Mouse (Mus musculus) urinary bladder, postnatal 4 days (tissue): ENCODE results near the gene Itk.
"Not testable (repeated sequence)": the region's sequence is repeated elsewhere in the genome, so short reads cannot be mapped to it uniquely, and the experiment has no call there.

ENCODE experiments used
- DNase-seq, 2 experiments: peaks; one replicate each; pipeline ENCODE4 v3.0.0; 2021 to 2022; ENCODE audit warnings: low spot score in 2 of 2

Itk gene

GRCm38 (mm10) chr11:46389336-46390117, at the start of gene Itk:
TSS of gene Itk (minus strand) at chr11:46389515.
- DNase-seq, result no peak

DNA sequence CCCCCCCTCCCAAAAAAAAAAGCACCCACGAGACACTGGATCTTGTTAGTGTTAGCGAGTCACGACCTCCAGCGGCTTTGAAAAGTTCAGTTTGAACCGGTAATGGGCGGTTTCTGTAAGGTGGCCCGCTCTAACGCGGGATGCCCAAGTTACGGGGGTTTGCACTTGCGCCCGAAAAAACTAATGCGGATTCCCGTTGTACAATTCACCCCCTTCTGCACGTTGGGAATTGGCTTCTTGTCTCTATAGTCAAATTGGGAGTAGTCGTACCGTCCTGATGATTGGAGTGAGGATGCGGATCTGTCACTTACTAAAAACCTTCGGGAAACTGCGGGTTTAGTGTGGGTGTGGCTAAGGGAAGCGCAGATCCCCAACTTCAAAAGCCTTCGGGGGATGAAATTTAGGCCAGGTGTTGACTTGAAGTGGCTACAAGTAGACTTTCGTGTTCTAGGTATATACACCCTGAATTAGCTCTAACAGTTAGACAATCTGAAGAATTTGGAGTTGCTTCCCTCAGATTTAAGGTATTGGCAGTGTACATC, 48.2 kb upstream of the Itk start:
- DNase-seq, result no peak

DNA sequence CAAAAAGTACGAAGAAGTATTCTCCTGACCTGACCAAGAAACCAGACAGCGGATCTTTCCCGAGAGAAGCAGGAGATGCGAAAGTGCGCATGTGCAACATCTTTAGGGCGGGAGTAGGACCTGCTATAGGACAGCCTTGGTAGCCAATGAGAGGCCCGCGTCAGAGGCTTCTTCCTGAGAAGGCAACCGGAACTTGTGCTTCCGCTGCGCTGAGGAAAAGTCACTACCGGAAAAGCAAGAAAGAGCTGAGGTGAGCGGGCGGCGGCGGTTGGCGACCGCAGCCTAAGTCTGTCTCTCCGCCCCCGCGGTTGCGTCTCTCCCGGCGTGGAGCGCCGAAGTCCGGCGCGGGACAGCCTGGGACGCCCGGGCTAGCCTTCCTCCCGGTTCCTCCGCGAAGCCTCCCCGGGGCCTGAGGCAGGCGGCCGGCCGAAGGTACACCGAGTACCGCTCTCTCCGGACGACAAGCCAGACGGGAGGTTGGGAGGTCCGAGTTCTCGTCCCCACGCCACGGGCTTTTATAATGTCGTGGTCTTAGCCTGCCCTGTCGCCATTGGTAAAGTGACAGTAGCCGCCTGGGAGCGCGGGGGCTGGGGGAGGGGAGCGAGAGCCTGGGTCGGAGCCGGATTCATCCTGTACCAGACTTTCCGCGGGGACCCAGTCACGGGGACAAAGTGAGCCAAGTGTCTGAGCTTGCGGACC, 47.6 kb upstream of the Itk start, which contains the start of gene Med7:
Gene Med7 (plus strand): TSS at position 166 of the 699 bp plus-strand sequence.
- DNase-seq, result peak; percentile 90 to 94

DNA sequence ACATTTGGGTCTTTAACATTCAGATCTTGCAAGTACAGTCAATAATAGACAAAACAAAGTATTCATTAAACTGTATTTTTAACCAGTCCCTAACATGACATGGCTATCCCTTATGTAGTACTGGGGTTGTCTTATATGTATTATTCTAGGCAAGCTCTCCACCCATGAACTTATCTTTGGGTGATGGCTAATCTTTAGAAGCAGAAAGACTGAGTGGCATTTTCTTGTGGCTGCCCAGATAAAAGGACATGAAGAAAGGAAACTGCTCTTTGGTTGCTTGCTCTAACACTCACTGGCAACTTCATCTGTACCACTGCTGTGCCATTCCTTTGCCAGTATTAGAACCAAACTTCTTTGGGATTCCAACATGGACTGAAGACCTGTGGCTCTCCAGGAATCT, 46.0 kb upstream of the Itk start:
- DNase-seq, result no peak

DNA sequence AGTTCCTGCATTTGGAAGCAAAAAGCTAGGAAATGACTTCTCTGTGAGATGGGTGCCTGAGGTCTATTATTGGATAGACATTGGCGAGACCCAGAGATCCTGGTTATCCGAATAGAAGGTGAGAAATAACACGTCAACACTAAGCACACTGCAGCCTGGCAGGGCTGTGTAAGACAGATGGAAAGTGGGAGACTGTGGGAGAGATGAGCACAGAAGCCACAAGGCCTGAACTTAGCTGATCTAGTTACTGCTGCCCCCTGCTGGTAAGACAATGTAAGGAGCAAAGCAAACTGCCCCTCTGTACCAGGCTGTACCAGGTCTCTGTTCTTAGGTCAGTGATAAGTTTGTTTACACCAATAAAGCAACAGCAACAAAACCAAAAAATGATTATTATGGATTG, 41.8 kb upstream of the Itk start:
- peak; percentile 39 to 76 for DNase-seq

- no peak for DNase-seq
These were observed 40.8 kb upstream of the Itk start for GRCm38 (mm10) chr11:46430123-46430522.

GRCm38 (mm10) chr11:46428131-46428530, 38.8 kb upstream of the Itk start:
- DNase-seq, result not testable (repeated sequence)

DNA sequence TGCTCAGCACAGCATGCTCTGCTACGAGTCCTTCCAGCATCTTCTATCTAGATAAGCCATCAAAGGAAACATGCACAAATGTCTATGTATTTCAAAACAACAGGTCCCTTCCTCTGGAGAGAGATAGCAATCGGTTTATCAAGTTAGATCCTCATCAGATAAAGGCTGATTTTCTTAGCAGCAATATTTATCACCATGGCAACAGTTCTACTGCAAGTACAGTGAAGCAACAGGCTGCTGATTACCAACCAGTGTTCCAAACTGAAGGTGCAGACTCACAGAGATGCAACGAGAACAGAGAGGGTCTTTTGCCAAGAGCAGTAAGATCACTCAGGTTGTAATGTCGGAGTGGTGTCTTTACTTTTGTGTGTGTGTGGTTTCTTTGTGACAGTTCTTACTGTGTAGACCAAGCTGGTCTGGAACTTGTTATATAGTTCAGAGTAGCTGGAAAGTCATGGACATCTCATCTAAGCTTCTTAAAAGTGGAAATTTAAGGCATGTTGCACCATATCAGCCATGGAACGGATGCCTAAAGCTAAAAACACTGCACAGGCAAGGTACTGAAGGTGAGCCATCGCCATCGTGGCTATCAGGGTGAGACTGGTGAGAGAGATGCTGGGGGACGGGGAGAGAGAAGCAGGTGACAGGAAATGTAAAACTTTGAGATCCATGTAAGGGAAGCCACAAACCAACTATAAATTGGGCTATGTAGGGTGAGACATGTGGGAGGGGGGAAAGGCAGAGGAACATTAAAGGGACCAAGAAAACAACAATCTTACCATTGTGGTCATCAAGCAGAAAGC, 32.0 kb upstream of the Itk start:
- no peak for DNase-seq

GRCm38 (mm10) chr11:46418860-46419259, 29.5 kb upstream of the Itk start:
- no peak for DNase-seq

DNA sequence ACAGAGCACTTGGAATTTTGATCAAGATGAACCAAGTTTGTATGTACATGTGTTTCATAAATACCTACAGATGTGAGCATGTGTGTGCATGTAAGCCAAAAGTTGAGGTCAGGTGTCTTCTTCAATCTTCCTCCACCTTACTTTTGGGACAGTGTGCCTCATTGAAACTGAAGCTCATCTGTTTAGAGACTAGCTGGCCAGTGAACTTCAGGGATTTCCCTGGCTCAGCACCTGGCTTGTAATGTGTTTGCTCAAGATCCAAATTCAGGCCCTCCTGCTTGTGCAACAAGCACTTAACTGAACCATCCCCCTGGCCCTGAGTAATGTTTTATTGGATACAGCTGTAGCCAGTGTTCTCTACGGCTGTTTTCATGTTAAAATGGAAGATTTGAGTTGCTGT, 29.1 kb upstream of the Itk start:
- DNase-seq, result no peak

- DNase-seq, result no peak
These were observed 20.8 kb upstream of the Itk start for GRCm38 (mm10) chr11:46410018-46410563.

DNA sequence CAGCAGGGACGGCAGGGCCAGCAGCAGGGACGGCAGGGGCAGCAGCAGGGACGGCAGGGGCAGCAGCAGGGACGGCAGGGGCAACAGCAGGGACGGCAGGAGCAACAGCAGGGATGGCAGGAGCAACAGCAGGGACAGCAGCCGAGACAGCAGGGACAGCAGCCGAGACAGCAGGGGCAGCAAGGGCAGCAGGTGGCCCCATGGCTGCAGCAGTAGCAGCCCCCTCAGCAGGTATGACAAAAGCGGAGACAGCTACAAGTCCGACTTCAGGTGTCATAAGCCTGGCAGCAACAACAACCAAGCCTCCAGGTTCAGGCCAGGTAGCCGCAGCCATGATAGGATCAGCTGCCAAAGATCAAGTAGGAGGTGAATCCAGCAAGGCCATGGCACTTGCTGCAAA, 17.4 kb upstream of the Itk start:
- no peak for DNase-seq

DNA sequence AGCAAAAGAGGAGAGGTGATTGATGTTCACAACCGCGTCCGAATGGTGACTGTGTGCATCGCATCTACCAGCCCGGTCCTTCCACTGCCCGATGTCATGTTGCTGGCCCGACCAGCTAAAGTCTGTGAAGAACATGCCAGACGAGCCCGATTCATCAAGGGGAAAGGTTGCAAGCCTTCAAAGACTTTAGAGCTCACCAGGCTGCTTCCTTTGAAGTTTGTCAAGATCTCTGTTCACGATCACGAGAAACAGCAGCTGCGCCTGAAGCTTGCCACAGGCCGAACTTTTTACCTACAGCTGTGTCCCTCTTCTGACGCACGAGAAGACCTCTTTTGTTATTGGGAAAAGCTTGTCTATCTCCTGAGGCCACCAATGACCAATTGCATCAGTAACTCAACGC, 15.7 kb upstream of the Itk start:
- DNase-seq, result no peak

- DNase-seq, result no peak
These were observed 12.2 kb upstream of the Itk start for GRCm38 (mm10) chr11:46401555-46401954.

GRCm38 (mm10) chr11:46398933-46399383, 9.6 kb upstream of the Itk start:
- no peak for DNase-seq

GRCm38 (mm10) chr11:46398473-46398872, 9.2 kb upstream of the Itk start:
- DNase-seq, result no peak

GRCm38 (mm10) chr11:46397900-46398299, 8.6 kb upstream of the Itk start:
- no peak for DNase-seq

- no peak for DNase-seq
These were observed 7.5 kb upstream of the Itk start for GRCm38 (mm10) chr11:46396860-46397179.

- DNase-seq, result no peak
These were observed 7.0 kb upstream of the Itk start, which contains the start of gene Fam71b for GRCm38 (mm10) chr11:46396167-46396859. TSS of gene Fam71b (plus strand) at chr11:46396559.

DNA sequence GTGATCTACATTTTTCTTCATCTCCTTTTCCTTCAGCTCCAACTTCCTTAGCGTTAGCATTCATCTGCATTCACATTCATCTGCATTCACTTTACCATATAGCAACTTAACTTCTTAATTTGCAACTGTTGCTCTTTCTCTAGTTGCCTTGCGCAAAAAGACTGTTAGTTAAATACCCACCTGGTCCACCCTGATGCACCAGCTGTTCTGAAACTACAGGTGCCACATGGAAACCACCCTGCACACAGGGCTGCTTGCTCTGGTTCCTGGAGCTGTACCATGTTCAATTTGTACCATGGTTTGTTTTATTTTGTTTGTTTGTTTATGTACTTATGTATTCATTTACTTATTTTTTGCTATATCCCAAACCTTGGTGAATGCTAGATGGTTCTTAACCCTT, 6.4 kb upstream of the Itk start:
- DNase-seq, result no peak

GRCm38 (mm10) chr11:46395088-46395487, 5.8 kb upstream of the Itk start:
- DNase-seq, result no peak
